Mouse (Mus musculus): ENCODE measurements at regions not wholly inside any gene's neighbourhood (a gene's known extent, or its start where the extent isn't known, plus 50 kb on each side); places are given as distances from the start of the nearest gene placed in this dataset.
A peak's percentile ranks its signal among the peaks of the same experiment; 100 is the strongest.

DNA sequence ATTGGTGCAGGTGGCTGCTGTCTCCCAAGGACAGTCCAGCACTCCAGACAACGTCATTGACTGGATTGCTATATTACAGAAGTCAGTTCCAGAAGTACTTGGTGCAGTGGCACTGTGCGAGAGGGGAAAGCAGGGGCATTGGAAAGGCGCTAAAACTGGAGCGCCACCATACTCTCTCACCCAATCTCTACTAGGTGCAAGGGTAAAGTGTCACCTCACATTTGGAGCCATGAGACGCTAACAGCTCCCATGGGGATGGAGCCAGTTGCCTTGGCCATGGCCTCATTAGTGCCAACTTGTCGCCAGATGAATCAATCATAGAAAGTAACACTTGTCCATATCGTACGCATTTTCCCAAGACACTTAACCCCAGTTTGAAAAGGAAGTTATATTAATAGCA lies 1617.2 kb upstream of the Gulo start:
- no peak overlapping the region for H3K27ac ChIP-seq
- H3K36me3 ChIP-seq, result no peaks in the 10 kb centered on the region
- WGBS, result 84% methylated on average over 8 of the region's 8 CpGs
- no peak overlapping the region for H3K4me3 ChIP-seq
- no peak for DNase-seq (ENCODE audit: low spot score)
- H3K9me3 ChIP-seq (replicated peaks), result no peaks in the 10 kb centered on the region
- peaks cover 6% of the 10 kb centered on the region; the same call in 1 of the 2 replicates for H3K4me1 ChIP-seq
- peaks cover 4% of the 10 kb centered on the region; the same call in 1 of the 2 replicates for H3K27me3 ChIP-seq (ENCODE audit: low read depth, poor library complexity, severe bottlenecking)

DNA sequence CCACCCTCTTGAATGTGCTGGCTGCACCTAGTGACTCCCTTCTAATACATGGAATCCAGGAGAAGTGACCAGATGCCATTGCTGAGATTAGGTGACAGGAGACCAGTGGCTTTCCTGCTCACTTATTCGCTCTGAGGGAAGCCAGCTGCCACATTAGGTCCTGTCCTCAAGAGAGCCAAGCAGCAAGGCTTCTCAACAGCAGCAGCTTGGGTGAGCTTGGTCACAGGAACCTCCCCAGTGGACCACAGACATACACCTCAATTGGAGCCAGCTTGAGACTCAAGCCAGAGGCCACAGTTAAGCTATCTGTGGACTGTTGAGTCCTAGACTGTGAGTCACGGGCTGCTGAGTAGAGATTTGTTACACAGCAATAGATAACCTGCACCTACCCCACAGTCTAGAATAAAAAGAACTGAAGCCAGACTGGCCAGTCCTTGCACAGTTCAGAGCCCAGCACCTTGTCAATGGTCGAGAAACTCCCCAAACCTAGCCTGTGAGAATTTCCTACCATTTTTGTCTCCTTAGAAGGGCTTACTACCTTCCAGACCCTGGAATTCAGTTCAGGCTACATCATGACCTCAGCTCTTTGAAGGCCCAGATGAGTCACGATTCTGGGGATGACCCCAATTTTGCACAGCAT lies 1615.0 kb upstream of the Gulo start:
- H3K27me3 ChIP-seq (ENCODE audit: low read depth, poor library complexity, severe bottlenecking), result peaks cover 15% of the 10 kb centered on the region
- WGBS, result 76% methylated on average over 4 of the region's 4 CpGs
- peaks cover 17% of the 10 kb centered on the region; the same call in 1 of the 2 replicates for H3K4me1 ChIP-seq
- H3K4me3 ChIP-seq, result no peak overlapping the region
- H3K9me3 ChIP-seq (replicated peaks), result no peaks in the 10 kb centered on the region
- H3K36me3 ChIP-seq, result no peaks in the 10 kb centered on the region
- no peak for DNase-seq (ENCODE audit: low spot score)
- H3K27ac ChIP-seq, result no peak overlapping the region

GRCm38 (mm10) chr14:67622911-67623310 lies 1613.9 kb upstream of the Gulo start:
- Histone ChIP-seq H3K27me3 (ENCODE audit: low read depth, poor library complexity, severe bottlenecking) (peaks cover 19% of the 10 kb centered on the region), H3K27ac (no peak overlapping the region), H3K4me1 (peaks cover 17% of the 10 kb centered on the region; the same call in 1 of the 2 replicates), H3K9me3 (replicated peaks) (no peaks in the 10 kb centered on the region), H3K36me3 (no peaks in the 10 kb centered on the region), H3K4me3 (no peak overlapping the region)
- 89% methylated on average over 6 of the region's 6 CpGs for WGBS
- no peak for DNase-seq (ENCODE audit: low spot score)

DNA sequence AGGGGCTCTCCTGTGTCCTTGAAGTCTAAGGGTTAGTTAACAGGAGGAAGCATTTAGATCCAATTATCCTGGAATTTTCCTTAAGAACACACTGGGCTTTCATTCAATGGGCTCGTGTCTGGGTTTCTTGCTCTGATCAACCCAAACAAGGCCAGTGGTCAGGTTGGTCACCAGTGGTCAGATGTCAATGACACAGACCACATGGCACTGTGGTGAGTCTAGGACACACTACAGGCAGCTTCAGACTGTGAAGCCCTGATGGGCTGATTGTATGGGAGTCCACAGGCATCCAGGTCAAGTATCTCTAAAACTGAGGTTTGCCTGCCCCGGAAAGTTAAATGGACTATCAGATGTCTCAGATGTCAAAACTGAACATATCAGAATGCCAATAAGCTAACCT lies 1612.5 kb upstream of the Gulo start:
- WGBS, result 51% methylated on average over 2 of the region's 2 CpGs
- Histone ChIP-seq H3K27me3 (ENCODE audit: low read depth, poor library complexity, severe bottlenecking) (peaks cover 19% of the 10 kb centered on the region), H3K36me3 (no peaks in the 10 kb centered on the region), H3K4me3 (no peak overlapping the region), H3K4me1 (peaks cover 30% of the 10 kb centered on the region), H3K9me3 (replicated peaks) (no peaks in the 10 kb centered on the region), H3K27ac (no peak overlapping the region)
- no peak for DNase-seq (ENCODE audit: low spot score)

DNA sequence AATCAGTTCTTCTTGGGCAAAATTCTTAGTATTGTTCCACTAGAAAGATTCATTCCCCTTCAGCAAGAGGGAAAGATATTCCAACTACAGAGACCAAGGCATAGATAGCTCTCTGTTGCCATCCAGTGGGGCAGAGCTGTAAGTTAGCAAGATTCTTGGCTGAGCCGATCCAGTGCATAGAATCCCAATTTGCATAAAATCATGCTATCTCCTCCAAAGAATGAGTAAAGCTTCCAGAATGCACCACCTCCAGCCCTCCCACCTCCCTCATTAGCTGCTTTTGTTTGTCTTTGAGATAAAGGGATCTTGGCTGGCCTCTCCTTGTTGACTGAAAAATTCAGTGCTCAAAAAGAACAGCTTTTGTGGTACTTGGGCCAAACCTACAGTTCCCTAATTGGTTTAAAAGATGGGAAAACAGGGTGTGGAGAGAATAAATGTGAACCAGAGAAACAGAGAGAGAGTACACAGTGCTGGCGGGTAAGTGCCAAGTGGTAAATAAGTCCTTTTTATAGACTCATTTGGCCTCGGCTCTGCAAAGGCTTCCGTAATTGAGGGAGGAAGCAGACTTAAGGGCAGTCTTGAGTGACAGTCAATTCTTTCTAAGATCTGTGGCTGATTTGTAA lies 1612.0 kb upstream of the Gulo start:
- H3K4me3 ChIP-seq, result no peak overlapping the region
- H3K36me3 ChIP-seq, result no peaks in the 10 kb centered on the region
- H3K4me1 ChIP-seq, result peaks cover 35% of the 10 kb centered on the region
- WGBS, result 30% methylated on average over 4 of the region's 4 CpGs
- H3K27me3 ChIP-seq (ENCODE audit: low read depth, poor library complexity, severe bottlenecking), result peaks cover 19% of the 10 kb centered on the region
- H3K9me3 ChIP-seq (replicated peaks), result no peaks in the 10 kb centered on the region
- peak; percentile 69 for DNase-seq (ENCODE audit: low spot score)
- no peak overlapping the region for H3K27ac ChIP-seq

- Histone ChIP-seq H3K27ac (0 out of 2 replicates have a peak overlapping the region, but pooled peaks have one; percentile 42), H3K27me3 (ENCODE audit: low read depth, poor library complexity, severe bottlenecking) (peaks cover 19% of the 10 kb centered on the region), H3K4me3 (no peak overlapping the region), H3K4me1 (peaks cover 49% of the 10 kb centered on the region), H3K9me3 (replicated peaks) (no peaks in the 10 kb centered on the region), H3K36me3 (no peaks in the 10 kb centered on the region)
- no peak for DNase-seq (ENCODE audit: low spot score)
- WGBS, result 83% methylated on average over 4 of the region's 4 CpGs
These were observed 1610.6 kb upstream of the Gulo start for GRCm38 (mm10) chr14:67619571-67619970.

GRCm38 (mm10) chr14:67614369-67614768 lies 1605.4 kb upstream of the Gulo start:
- Histone ChIP-seq H3K27ac (peak overlapping the region; percentile 67; the same call in 1 of the 2 replicates), H3K4me1 (peaks cover 68% of the 10 kb centered on the region), H3K36me3 (no peaks in the 10 kb centered on the region), H3K27me3 (ENCODE audit: low read depth, poor library complexity, severe bottlenecking) (peaks cover 35% of the 10 kb centered on the region), H3K4me3 (peak overlapping the region; percentile 17; the same call in 1 of the 2 replicates), H3K9me3 (replicated peaks) (no peaks in the 10 kb centered on the region)
- 47% methylated on average over 11 of the region's 11 CpGs for WGBS
- no peak for DNase-seq (ENCODE audit: low spot score)

DNA sequence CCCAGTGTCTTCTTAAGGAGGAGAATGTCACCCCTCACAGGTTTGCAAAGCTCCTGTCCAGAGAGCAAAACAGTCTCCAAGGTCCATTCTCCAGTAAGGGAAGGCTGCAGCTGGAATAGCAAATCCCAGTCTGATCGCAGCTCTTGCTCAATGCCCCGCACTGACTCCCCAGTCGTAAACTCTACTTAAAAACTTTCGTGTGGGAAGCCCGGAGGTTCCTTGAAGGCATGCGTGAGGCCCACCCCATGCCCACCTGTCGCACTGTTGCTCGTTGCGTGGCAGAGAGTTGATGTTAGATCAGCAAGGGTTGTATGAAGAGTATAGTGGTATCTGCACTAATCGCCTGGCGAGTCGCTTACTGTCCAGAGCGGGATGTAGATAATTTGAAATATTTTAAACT lies 1604.7 kb upstream of the Gulo start:
- no peaks in the 10 kb centered on the region for H3K9me3 ChIP-seq (replicated peaks)
- 62% methylated on average over 13 of the region's 13 CpGs for WGBS
- H3K4me3 ChIP-seq, result peak overlapping the region; percentile 34
- peaks cover 36% of the 10 kb centered on the region for H3K27me3 ChIP-seq (ENCODE audit: low read depth, poor library complexity, severe bottlenecking)
- H3K27ac ChIP-seq, result peak overlapping the region; percentile 67
- H3K36me3 ChIP-seq, result no peaks in the 10 kb centered on the region
- peaks cover 71% of the 10 kb centered on the region for H3K4me1 ChIP-seq
- DNase-seq (ENCODE audit: low spot score), result no peak

- Histone ChIP-seq H3K4me3 (peak overlapping the region; percentile 34), H3K36me3 (no peaks in the 10 kb centered on the region), H3K27ac (peak overlapping the region; percentile 67), H3K27me3 (ENCODE audit: low read depth, poor library complexity, severe bottlenecking) (peaks cover 39% of the 10 kb centered on the region), H3K9me3 (replicated peaks) (no peaks in the 10 kb centered on the region), H3K4me1 (peaks cover 76% of the 10 kb centered on the region)
- no peak for DNase-seq (ENCODE audit: low spot score)
- WGBS, result 12% methylated on average over 14 of the region's 14 CpGs
These were observed 1604.2 kb upstream of the Gulo start for GRCm38 (mm10) chr14:67613221-67613620.

DNA sequence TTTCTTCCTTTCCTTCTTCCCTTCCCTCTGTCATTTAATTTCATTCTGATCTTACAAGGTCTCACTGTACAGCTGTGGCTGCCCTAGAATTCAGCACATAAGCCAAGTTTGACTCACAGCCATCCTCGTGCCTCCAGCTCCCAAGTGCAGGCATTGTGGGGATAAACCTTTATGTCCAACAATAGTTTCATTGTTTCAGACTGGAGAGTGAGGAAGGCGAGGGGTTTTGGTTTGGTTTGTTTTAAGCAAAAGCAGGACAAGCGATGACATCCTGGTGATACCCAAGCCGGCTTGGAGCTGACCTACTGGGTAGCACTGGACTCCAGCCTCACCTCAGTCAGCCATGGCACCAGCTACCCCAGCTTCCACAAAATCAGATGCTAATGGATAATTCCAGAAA lies 1603.5 kb upstream of the Gulo start:
- Histone ChIP-seq H3K36me3 (no peaks in the 10 kb centered on the region), H3K27me3 (ENCODE audit: low read depth, poor library complexity, severe bottlenecking) (peaks cover 46% of the 10 kb centered on the region), H3K9me3 (replicated peaks) (no peaks in the 10 kb centered on the region), H3K4me3 (no peak overlapping the region), H3K4me1 (peaks cover 80% of the 10 kb centered on the region), H3K27ac (peak overlapping the region; percentile 51)
- WGBS, result 74% methylated on average over 4 of the region's 4 CpGs
- DNase-seq (ENCODE audit: low spot score), result no peak

- Histone ChIP-seq H3K9me3 (replicated peaks) (no peaks in the 10 kb centered on the region), H3K4me1 (peaks cover 46% of the 10 kb centered on the region), H3K36me3 (no peaks in the 10 kb centered on the region), H3K27ac (peak overlapping the region; percentile 32), H3K27me3 (ENCODE audit: low read depth, poor library complexity, severe bottlenecking) (peaks cover 70% of the 10 kb centered on the region), H3K4me3 (peak overlapping the region; percentile 32)
- WGBS, result 30% methylated on average over 20 of the region's 20 CpGs
- no peak for DNase-seq (ENCODE audit: low spot score)
These were observed 1599.3 kb upstream of the Gulo start for GRCm38 (mm10) chr14:67608262-67608661.

GRCm38 (mm10) chr14:67602960-67603359 lies 1594.0 kb upstream of the Gulo start:
- Histone ChIP-seq H3K4me1 (peaks cover 33% of the 10 kb centered on the region), H3K9me3 (replicated peaks) (no peaks in the 10 kb centered on the region), H3K4me3 (no peak overlapping the region), H3K27ac (no peak overlapping the region), H3K27me3 (ENCODE audit: low read depth, poor library complexity, severe bottlenecking) (peaks cover 48% of the 10 kb centered on the region), H3K36me3 (no peaks in the 10 kb centered on the region)
- DNase-seq (ENCODE audit: low spot score), result no peak
- 85% methylated on average over 4 of the region's 4 CpGs for WGBS

DNA sequence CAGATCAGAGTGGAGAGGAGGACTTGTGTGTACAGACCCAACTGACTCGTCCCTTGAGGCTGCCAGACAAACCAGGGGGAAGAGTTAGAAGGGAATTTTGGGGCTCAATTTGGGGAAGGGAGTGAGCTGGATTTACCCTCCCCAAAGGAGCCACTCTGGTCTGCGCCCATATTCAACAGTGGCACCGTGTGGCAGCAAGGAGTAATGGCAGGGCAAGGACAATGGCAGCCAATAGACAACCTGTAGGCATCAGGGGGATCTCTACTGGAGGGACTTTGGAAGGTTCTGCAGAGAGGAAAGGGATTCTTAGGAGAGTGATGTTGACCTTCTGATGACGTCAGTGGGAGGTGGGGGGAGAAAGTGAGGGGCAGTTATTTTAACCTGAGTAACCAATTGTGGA lies 1590.7 kb upstream of the Gulo start:
- no peak for DNase-seq (ENCODE audit: low spot score)
- Histone ChIP-seq H3K36me3 (no peaks in the 10 kb centered on the region), H3K9me3 (replicated peaks) (no peaks in the 10 kb centered on the region), H3K27me3 (ENCODE audit: low read depth, poor library complexity, severe bottlenecking) (peaks cover 26% of the 10 kb centered on the region), H3K4me1 (peaks cover 32% of the 10 kb centered on the region), H3K27ac (no peak overlapping the region), H3K4me3 (no peak overlapping the region)
- 24% methylated on average over 4 of the region's 4 CpGs for WGBS
